Mouse (Mus musculus) erythroblast, embryonic 14.5 days (primary cell): ENCODE results near the gene Dnm2.

Experiments
- GATA1 ChIP-seq: IDR thresholded peaks from 2 replicates; pipeline ENCODE4 v1.6.1; 2012; ENCODE audit warnings: low read length, inconsistent platforms, mixed read lengths
- TAL1 ChIP-seq: IDR thresholded peaks from 3 replicates; pipeline ENCODE4 v1.6.1; 2012; ENCODE audit warnings: low read length, inconsistent platforms, mixed read lengths

GRCm38 (mm10) chr9:21443853-21444252 lies 19.1 kb downstream of the Dnm2 start:
- TF ChIP-seq TAL1 (no peak), GATA1 (no peak)
